Mouse (Mus musculus) megakaryocyte, embryonic 14.5 days (primary cell): ENCODE measurements around the gene Tbx19.

Experiments
- FLI1 ChIP-seq: IDR thresholded peaks from 2 replicates; pipeline ENCODE4 v1.6.1; 2012; ENCODE audit warnings: low read length, inconsistent platforms, mixed read lengths
- GATA1 ChIP-seq: IDR thresholded peaks from 3 replicates; pipeline ENCODE4 v1.6.1; 2012; ENCODE audit warnings: mixed read lengths, low read length, inconsistent platforms, borderline replicate concordance

DNA sequence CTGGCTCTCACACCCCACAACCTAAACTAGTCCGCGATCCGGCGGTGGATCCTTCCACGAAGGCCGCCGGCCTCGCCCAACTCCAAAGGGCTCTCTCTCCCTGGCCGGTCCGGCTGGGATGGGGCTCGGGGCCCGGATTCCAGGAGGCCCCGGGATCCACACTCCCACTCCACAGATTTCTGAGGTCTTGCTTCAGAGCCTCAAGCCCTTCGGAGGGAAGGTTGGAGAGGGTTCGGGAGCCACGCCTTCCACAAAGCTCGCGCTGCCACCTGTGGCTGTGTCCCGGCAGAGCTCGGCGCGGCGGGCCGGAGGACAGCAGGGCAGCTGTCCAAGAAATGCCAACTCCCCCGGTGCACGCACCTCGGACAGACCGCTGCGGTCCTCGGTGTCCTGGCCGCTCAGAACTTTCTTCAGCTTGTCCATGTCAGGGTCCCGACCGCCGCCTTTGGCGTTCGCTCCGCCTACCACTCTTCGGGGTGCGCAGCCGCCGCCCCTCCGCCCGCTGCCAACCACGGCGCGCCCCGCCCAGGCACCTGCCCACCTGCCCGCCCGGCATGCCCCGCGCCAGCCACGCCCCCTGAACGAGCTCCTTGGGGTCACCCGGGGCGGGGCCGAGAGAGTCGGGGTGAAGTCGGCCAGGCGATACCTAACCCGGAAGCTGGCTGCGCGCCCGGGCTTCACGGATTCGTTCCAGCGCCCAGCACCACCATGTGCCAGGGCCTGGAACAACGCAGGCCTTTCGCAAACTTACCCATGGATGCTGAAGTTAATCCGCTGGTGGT lies 33.5 kb upstream of the Tbx19 start, which contains the start of gene Sft2d2:
- TF ChIP-seq GATA1 (no peak), FLI1 (no peak)
